Mouse (Mus musculus) midbrain, embryonic 14.5 days (tissue): ENCODE results near the gene Eef1a1. TPM values are rescaled to one million over a fixed set of nuclear protein-coding genes. Genes with fewer than 3 reads are reported as not detected.

Experiments
- ATAC-seq: fragments of 200-750 bp; cut with Nextera tagmentation; 2 replicates; pipeline ENCODE4 v1.8.0; 2017; ENCODE audit warnings: moderate number of reproducible peaks, moderate library complexity; ENCODE audit not compliant: low FRiP score, low TSS enrichment
- DNase-seq: peaks from one replicate; pipeline ENCODE4 v3.0.0-alpha.2; 2015
- H3K27ac ChIP-seq: fragments of 300-500 bp; sonication (generic); replicated peaks from 2 replicates; pipeline ENCODE4 v1.5.1; 2014; ENCODE audit warnings: mild to moderate bottlenecking, low read depth, low read length, moderate library complexity
- H3K27me3 ChIP-seq: fragments of 300-500 bp; sonication (generic); 2 replicates; pipeline ENCODE4 v1.6.1; 2014; ENCODE audit warnings: low read length, control low read depth, mixed read lengths; ENCODE audit not compliant: control insufficient read depth, insufficient read depth
- H3K36me3 ChIP-seq: fragments of 300-500 bp; sonication (generic); 2 replicates; pipeline ENCODE4 v1.6.1; 2014; ENCODE audit warnings: low read length, control low read depth; ENCODE audit not compliant: control insufficient read depth, insufficient read depth
- H3K4me1 ChIP-seq: fragments of 300-500 bp; sonication (generic); 2 replicates; pipeline ENCODE4 v1.6.1; 2014; ENCODE audit warnings: mild to moderate bottlenecking, antibody characterized with exemption, low read length, control low read depth; ENCODE audit not compliant: control insufficient read depth, insufficient read depth
- H3K4me2 ChIP-seq: fragments of 300-500 bp; sonication (generic); 2 replicates; pipeline ENCODE4 v1.6.1; 2014; ENCODE audit warnings: mild to moderate bottlenecking, low read length, moderate library complexity
- H3K4me3 ChIP-seq: fragments of 300-500 bp; sonication (generic); replicated peaks from 2 replicates; pipeline ENCODE4 v1.5.1; 2014; ENCODE audit warnings: low read depth, low read length
- H3K9ac ChIP-seq: fragments of 300-500 bp; sonication (generic); replicated peaks from 2 replicates; pipeline ENCODE4 v1.6.1; 2014; ENCODE audit warnings: mild to moderate bottlenecking, low read length, moderate library complexity
- H3K9me3 ChIP-seq: fragments of 300-500 bp; sonication (generic); 2 replicates; pipeline ENCODE4 v1.6.1; 2016; ENCODE audit warnings: low read length, control low read depth, mixed read lengths; ENCODE audit not compliant: control insufficient read depth
- WGBS: fragments of 180-500 bp; shearing (Covaris S2); extraction: QIAGEN DNeasy Blood & Tissue Kit; methylation state at CpG from one replicate; pipeline ENCODE4 v1.1.7; 2014; 5-methylcytosine and 5-hydroxymethylcytosine counted together
- polyA plus RNA-seq: library from polyadenylated mRNA; unstranded; fragments of >200 nt; fragmentation: Nextera tagmentation; extraction: Ambion mirVana; gene quantifications from 2 replicates; pipeline ENCODE4 v1.2.1, GENCODE M21; 2014

Gene Eef1a1
- polyA plus RNA-seq, 1 experiment from 2014 or later = 4,401 TPM

DNA sequence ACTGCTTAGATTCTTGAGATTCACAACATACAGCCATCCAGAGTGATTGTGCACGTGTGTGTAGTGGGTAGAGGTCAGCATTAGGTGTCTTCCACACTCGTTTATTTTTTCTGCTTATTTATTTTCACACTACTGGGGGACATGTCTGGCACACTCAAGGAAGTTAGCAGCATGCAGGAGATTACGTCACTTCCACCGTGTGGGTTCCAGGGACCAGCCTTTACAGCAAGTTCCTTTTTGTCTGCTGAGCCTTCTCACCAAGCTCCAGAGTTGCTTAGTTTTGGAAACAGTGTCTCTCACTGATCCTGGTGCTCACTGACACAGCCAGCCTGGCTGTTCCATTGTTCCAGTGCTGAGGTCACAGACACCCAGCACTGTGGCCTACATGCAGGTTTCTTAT is 37.6 kb downstream of the Eef1a1 start:
- ATAC-seq (no peak), DNase-seq (no peak)
- 87% methylated on average over 4 of the region's 4 CpGs for WGBS
- H3K4me1 ChIP-seq = peaks cover 9% of the 10 kb centered on the region
- H3K36me3 ChIP-seq = peaks cover 40% of the 10 kb centered on the region
- peaks cover 4% of the 10 kb centered on the region; the same call in 1 of the 2 replicates for H3K27me3 ChIP-seq
- no peaks in the 10 kb centered on the region for H3K9me3 ChIP-seq
- H3K27ac ChIP-seq = no peak overlapping the region
- H3K4me2 ChIP-seq = no peak overlapping the region
- no peak overlapping the region for H3K4me3 ChIP-seq
- no peak overlapping the region for H3K9ac ChIP-seq

DNA sequence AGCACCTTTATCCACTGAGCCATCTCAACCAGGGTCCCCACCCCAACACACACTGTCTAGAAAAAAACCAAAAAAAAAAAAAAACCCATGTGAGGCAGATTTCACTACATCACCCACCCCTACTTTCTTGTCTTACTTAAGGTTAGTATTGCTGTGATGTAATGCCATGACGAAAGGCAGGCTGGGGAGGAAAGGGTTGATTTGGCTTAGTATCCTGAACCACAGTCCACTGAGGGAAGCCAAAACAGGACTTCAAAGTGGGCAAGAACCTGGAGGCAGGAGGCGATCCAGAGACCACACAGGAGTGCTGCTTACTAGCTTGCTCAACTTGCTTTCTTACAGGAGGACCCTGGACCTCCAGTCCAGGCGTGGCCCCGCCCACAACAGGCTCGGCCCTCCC is 38.5 kb downstream of the Eef1a1 start:
- peaks cover 9% of the 10 kb centered on the region for H3K4me1 ChIP-seq
- no peaks in the 10 kb centered on the region for H3K9me3 ChIP-seq
- peaks cover 6% of the 10 kb centered on the region; the same call in 1 of the 2 replicates for H3K27me3 ChIP-seq
- H3K27ac ChIP-seq = no peak overlapping the region
- H3K9ac ChIP-seq = no peak overlapping the region
- ATAC-seq (no peak), DNase-seq (no peak)
- H3K4me2 ChIP-seq = no peak overlapping the region
- H3K36me3 ChIP-seq = peaks cover 40% of the 10 kb centered on the region
- WGBS = 83% methylated on average over 5 of the region's 5 CpGs
- no peak overlapping the region for H3K4me3 ChIP-seq

- H3K9me3 ChIP-seq = no peaks in the 10 kb centered on the region
- under 1% methylated on average over 96 of the region's 96 CpGs for WGBS
- peaks cover 25% of the 10 kb centered on the region for H3K27me3 ChIP-seq
- H3K27ac ChIP-seq = peak within 1 kb of the TSS; percentile 93
- peaks cover 26% of the 10 kb centered on the region for H3K36me3 ChIP-seq
- H3K4me1 ChIP-seq = peaks cover 9% of the 10 kb centered on the region
- ATAC-seq = peak; percentile 96
- H3K4me3 ChIP-seq = peak within 1 kb of the TSS; percentile 94
- H3K4me2 ChIP-seq = peak within 1 kb of the TSS; percentile 59
- DNase-seq = peak; percentile 97
- H3K9ac ChIP-seq = peak within 1 kb of the TSS; percentile 86
Observed at GRCm38 (mm10) chr9:78447973-78448873, 40.7 kb downstream of the Eef1a1 start, which contains the start of the genes Mto1 and Gm17324. Gene Mto1 (plus strand): TSS chr9:78448208. Gene Gm17324 (minus strand): TSS chr9:78448786.

DNA sequence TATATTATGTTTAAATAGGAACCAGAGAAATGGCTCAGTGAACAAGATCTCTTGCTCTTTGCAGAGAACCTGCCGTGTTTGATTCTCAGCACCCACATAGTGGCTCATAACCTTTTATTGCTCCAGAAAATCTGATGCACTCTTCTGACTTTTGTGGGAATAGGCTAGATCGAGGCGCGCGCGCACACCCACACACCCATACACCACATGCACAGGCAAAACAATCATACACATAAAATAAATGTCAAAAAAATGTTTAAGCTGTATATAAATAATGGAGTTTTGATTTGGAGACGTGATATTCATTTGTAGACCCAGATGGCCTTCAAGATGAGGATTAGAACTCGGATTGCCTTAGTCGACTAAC is 41.4 kb downstream of the Eef1a1 start:
- ATAC-seq (peak; percentile 9; the same call in 1 of the 2 replicates), DNase-seq (no peak)
- Histone ChIP-seq H3K4me2 (peak overlapping the region; percentile 59), H3K9me3 (no peaks in the 10 kb centered on the region), H3K27me3 (peaks cover 32% of the 10 kb centered on the region), H3K27ac (no peak overlapping the region), H3K36me3 (peaks cover 20% of the 10 kb centered on the region), H3K4me3 (peak overlapping the region; percentile 94), H3K9ac (peak overlapping the region; percentile 32; the same call in 1 of the 2 replicates), H3K4me1 (peaks cover 12% of the 10 kb centered on the region)
- 29% methylated on average over 9 of the region's 9 CpGs for WGBS

- peak within 1 kb of the TSS; percentile 58 for H3K4me2 ChIP-seq
- H3K27me3 ChIP-seq = peaks cover 64% of the 10 kb centered on the region
- no peak; the same call in 1 of the 2 replicates for ATAC-seq
- peak; percentile 51 for DNase-seq
- peak within 1 kb of the TSS; percentile 37; the same call in 1 of the 2 replicates for H3K9ac ChIP-seq
- no peak within 1 kb of the TSS for H3K27ac ChIP-seq
- H3K4me3 ChIP-seq = peak within 1 kb of the TSS; percentile 37
- no peaks in the 10 kb centered on the region for H3K9me3 ChIP-seq
- H3K4me1 ChIP-seq = peaks cover 7% of the 10 kb centered on the region
- WGBS = 1% methylated on average over 81 of the region's 81 CpGs
- H3K36me3 ChIP-seq = no peaks in the 10 kb centered on the region
Observed at GRCm38 (mm10) chr9:78442579-78443392, 46.2 kb downstream of the Eef1a1 start, which contains the start of gene Cgas. Gene Cgas (minus strand): TSS chr9:78443237.

DNA sequence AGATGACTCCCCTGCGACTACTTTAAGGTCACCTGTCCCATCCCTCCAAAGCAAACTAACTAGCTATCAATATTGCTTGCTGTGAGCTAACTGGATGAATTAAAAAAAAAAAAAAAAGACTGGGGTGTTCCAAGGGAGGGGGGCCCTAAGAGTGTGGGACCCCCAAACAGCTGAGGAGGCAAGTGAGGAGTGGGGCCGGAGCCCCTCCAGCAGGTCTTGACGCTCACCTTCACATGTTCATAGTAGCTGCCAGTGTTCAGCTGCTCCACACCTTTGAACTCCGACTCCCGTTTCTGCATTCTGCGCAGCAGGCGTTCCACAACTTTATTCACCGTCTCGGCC is 46.7 kb downstream of the Eef1a1 start:
- 3% methylated on average over 9 of the region's 9 CpGs for WGBS
- peaks cover 7% of the 10 kb centered on the region for H3K4me1 ChIP-seq
- H3K9ac ChIP-seq = no peak overlapping the region; the same call in 1 of the 2 replicates
- peak overlapping the region; percentile 37 for H3K4me3 ChIP-seq
- ATAC-seq = no peak
- H3K9me3 ChIP-seq = no peaks in the 10 kb centered on the region
- DNase-seq = no peak
- H3K27me3 ChIP-seq = peaks cover 64% of the 10 kb centered on the region
- H3K27ac ChIP-seq = no peak overlapping the region
- H3K4me2 ChIP-seq = peak overlapping the region; percentile 58
- no peaks in the 10 kb centered on the region for H3K36me3 ChIP-seq

DNA sequence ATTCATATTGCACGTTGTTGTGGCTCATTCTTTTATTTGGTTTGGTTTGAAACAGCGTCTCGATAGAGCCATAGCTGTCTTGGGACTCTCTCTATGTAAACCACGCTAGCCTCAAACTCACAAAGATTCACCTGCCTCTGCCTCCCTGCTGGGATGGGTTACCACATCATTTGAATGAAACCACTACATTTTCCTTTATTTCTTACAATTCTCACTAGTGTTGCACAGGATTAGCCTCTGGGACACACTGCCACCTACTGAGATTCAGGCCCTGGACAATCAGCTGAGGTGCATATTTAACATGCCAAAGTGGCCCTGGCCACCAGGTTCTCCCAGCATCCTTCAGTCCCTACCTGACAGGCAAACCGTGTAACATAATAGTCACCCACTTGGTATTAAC is 49.5 kb downstream of the Eef1a1 start:
- ATAC-seq = no peak
- Histone ChIP-seq H3K4me1 (peaks cover 7% of the 10 kb centered on the region), H3K9me3 (no peaks in the 10 kb centered on the region), H3K27me3 (peaks cover 51% of the 10 kb centered on the region), H3K9ac (no peak overlapping the region), H3K27ac (no peak overlapping the region), H3K4me3 (no peak overlapping the region), H3K36me3 (no peaks in the 10 kb centered on the region), H3K4me2 (no peak overlapping the region)
- 67% methylated on average over 5 of the region's 5 CpGs for WGBS
- DNase-seq = no peak

DNA sequence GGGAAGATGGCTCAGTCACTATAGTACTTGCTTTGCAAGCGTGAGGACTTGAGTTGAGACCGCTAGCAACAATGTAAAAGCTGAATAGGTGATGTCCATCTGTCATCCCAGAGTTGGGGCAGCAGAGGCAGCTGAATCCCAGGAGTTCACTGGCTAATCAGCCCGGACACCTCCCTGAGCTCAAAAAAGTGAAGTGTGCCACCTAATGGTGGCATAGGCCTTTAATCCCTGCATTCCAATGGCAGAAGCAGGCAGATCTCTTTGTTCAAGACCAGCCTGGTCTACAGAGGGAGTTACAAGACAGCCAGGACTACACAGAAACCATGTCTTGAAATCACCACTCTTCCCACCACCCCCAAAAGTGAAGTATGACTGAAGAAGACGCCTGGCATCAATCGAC is 56.5 kb downstream of the Eef1a1 start:
- Histone ChIP-seq H3K9me3 (no peaks in the 10 kb centered on the region), H3K4me3 (no peak overlapping the region), H3K4me1 (no peaks in the 10 kb centered on the region), H3K36me3 (no peaks in the 10 kb centered on the region), H3K27ac (no peak overlapping the region), H3K4me2 (no peak overlapping the region), H3K9ac (no peak overlapping the region), H3K27me3 (no peaks in the 10 kb centered on the region)
- DNase-seq (no peak), ATAC-seq (no peak)
- WGBS = 89% methylated on average over 5 of the region's 5 CpGs
